Mouse (Mus musculus) embryonic facial prominence, embryonic 11.5 days (tissue): ENCODE results near the gene Mef2d. TPM values are rescaled to one million over a fixed set of nuclear protein-coding genes. Genes with fewer than 3 reads are reported as not detected.

Source experiments
- ATAC-seq: fragments of 200-750 bp; cut with Nextera tagmentation; replicated peaks from 2 replicates; pipeline ENCODE4 v1.8.0; 2017; ENCODE audit warnings: low read depth; ENCODE audit not compliant: insufficient number of reproducible peaks, low FRiP score, low TSS enrichment
- DNase-seq: peaks from one replicate; pipeline ENCODE4 v3.0.0-alpha.2; 2015; ENCODE audit warnings: low spot score
- H3K27ac ChIP-seq: fragments of 300-500 bp; sonication (generic); replicated peaks from 2 replicates; pipeline ENCODE4 v1.5.1; 2014; ENCODE audit warnings: mild to moderate bottlenecking, low read depth, low read length, control low read depth
- H3K27me3 ChIP-seq: fragments of 300-500 bp; sonication (generic); 2 replicates; pipeline ENCODE4 v1.6.1; 2014; ENCODE audit warnings: mild to moderate bottlenecking, low read length, moderate library complexity, mixed read lengths; ENCODE audit not compliant: control insufficient read depth, insufficient read depth
- H3K36me3 ChIP-seq: fragments of 300-500 bp; sonication (generic); replicated peaks from 2 replicates; pipeline ENCODE4 v1.6.1; 2014; ENCODE audit warnings: low read depth, mild to moderate bottlenecking, low read length, moderate library complexity, mixed read lengths; ENCODE audit not compliant: control insufficient read depth, insufficient read depth
- H3K4me1 ChIP-seq: fragments of 300-500 bp; sonication (generic); 2 replicates; pipeline ENCODE4 v1.6.1; 2014; ENCODE audit warnings: low read length, mixed read lengths; ENCODE audit not compliant: control insufficient read depth, insufficient read depth
- H3K4me2 ChIP-seq: fragments of 300-500 bp; sonication (generic); 2 replicates; pipeline ENCODE4 v1.6.1; 2014; ENCODE audit warnings: low read depth, mild to moderate bottlenecking, control low read depth, low read length, moderate library complexity
- H3K4me3 ChIP-seq: fragments of 300-500 bp; sonication (generic); 2 replicates; pipeline ENCODE4 v1.5.1; 2014; ENCODE audit warnings: low read depth, low read length, control low read depth
- H3K9ac ChIP-seq: fragments of 300-500 bp; sonication (generic); replicated peaks from 2 replicates; pipeline ENCODE4 v1.6.1; 2014; ENCODE audit warnings: mild to moderate bottlenecking, control low read depth, low read length
- H3K9me3 ChIP-seq: fragments of 300-500 bp; sonication (generic); replicated peaks from 2 replicates; pipeline ENCODE4 v1.6.1; 2016; ENCODE audit warnings: mild to moderate bottlenecking, low read length, inconsistent platforms, mixed read lengths; ENCODE audit not compliant: control insufficient read depth
- WGBS: fragments of 180-500 bp; shearing (Covaris S2); extraction: QIAGEN DNeasy Blood & Tissue Kit; methylation state at CpG from one replicate; pipeline ENCODE4 v1.1.7; 2014; 5-methylcytosine and 5-hydroxymethylcytosine counted together
- polyA plus RNA-seq: library from polyadenylated mRNA; unstranded; fragments of >200 nt; fragmentation: Nextera tagmentation; extraction: Ambion mirVana; gene quantifications from 2 replicates; pipeline ENCODE4 v1.2.1, GENCODE M21; 2014

Gene Mef2d
- polyA plus RNA-seq, 1 experiment from 2014 or later: 12.5 TPM

GRCm38 (mm10) chr3:88144648-88145410 lies 2.7 kb downstream of the Mef2d start:
- WGBS: 68% methylated on average over 6 of the region's 6 CpGs
- Histone ChIP-seq H3K4me1 (peaks cover 12% of the 10 kb centered on the region; the same call in 1 of the 2 replicates), H3K4me2 (peak overlapping the region; percentile 88), H3K9ac (peak overlapping the region; percentile 5), H3K9me3 (no peaks in the 10 kb centered on the region), H3K36me3 (no peaks in the 10 kb centered on the region), H3K27ac (no peak overlapping the region), H3K27me3 (no peaks in the 10 kb centered on the region), H3K4me3 (peak overlapping the region; percentile 89; the same call in 1 of the 2 replicates)
- ATAC-seq (no peak), DNase-seq (no peak)

GRCm38 (mm10) chr3:88145411-88145782 lies 3.2 kb downstream of the Mef2d start:
- H3K4me3 ChIP-seq: no peak overlapping the region
- H3K27ac ChIP-seq: no peak overlapping the region
- no peak overlapping the region; the same call in 1 of the 2 replicates for H3K9ac ChIP-seq
- H3K4me1 ChIP-seq: peaks cover 16% of the 10 kb centered on the region
- no peaks in the 10 kb centered on the region for H3K36me3 ChIP-seq
- H3K4me2 ChIP-seq: peak overlapping the region; percentile 10; the same call in 1 of the 2 replicates
- no peaks in the 10 kb centered on the region for H3K9me3 ChIP-seq
- DNase-seq (no peak), ATAC-seq (no peak)
- no peaks in the 10 kb centered on the region for H3K27me3 ChIP-seq
- 32% methylated on average over 4 of the region's 4 CpGs for WGBS

- no peak overlapping the region for H3K27ac ChIP-seq
- H3K9ac ChIP-seq: no peak overlapping the region
Observed at GRCm38 (mm10) chr3:88145952-88146351, 3.8 kb downstream of the Mef2d start.

GRCm38 (mm10) chr3:88146376-88147112 lies 4.4 kb downstream of the Mef2d start:
- Histone ChIP-seq H3K27me3 (no peaks in the 10 kb centered on the region), H3K4me1 (peaks cover 20% of the 10 kb centered on the region), H3K4me3 (no peak overlapping the region), H3K9me3 (no peaks in the 10 kb centered on the region), H3K4me2 (no peak overlapping the region), H3K9ac (no peak overlapping the region), H3K36me3 (no peaks in the 10 kb centered on the region), H3K27ac (no peak overlapping the region)
- DNase-seq (no peak), ATAC-seq (no peak)
- WGBS: 40% methylated on average over 5 of the region's 5 CpGs

More at GRCm38 (mm10) chr3:88145952-88146351, 3.8 kb downstream of the Mef2d start:
- Histone ChIP-seq H3K4me2 (no peak overlapping the region), H3K9me3 (no peaks in the 10 kb centered on the region), H3K36me3 (no peaks in the 10 kb centered on the region), H3K27me3 (no peaks in the 10 kb centered on the region), H3K4me1 (peaks cover 20% of the 10 kb centered on the region), H3K4me3 (no peak overlapping the region)
- ATAC-seq (no peak), DNase-seq (no peak)
- 73% methylated on average over 5 of the region's 5 CpGs for WGBS

GRCm38 (mm10) chr3:88147444-88147843 lies 5.3 kb downstream of the Mef2d start:
- DNase-seq (no peak), ATAC-seq (no peak)
- H3K4me3 ChIP-seq: no peak overlapping the region
- no peaks in the 10 kb centered on the region for H3K36me3 ChIP-seq
- H3K4me1 ChIP-seq: peaks cover 20% of the 10 kb centered on the region
- no peak overlapping the region for H3K9ac ChIP-seq
- no peaks in the 10 kb centered on the region for H3K9me3 ChIP-seq
- no peak overlapping the region for H3K27ac ChIP-seq
- WGBS: 70% methylated on average over 2 of the region's 2 CpGs
- no peaks in the 10 kb centered on the region for H3K27me3 ChIP-seq
- no peak overlapping the region for H3K4me2 ChIP-seq

- DNase-seq (no peak), ATAC-seq (no peak)
- peaks cover 20% of the 10 kb centered on the region for H3K4me1 ChIP-seq
- WGBS: 68% methylated on average over 1 of the region's 1 CpGs
- no peak overlapping the region for H3K27ac ChIP-seq
- H3K9me3 ChIP-seq: no peaks in the 10 kb centered on the region
- H3K36me3 ChIP-seq: no peaks in the 10 kb centered on the region
- H3K4me2 ChIP-seq: no peak overlapping the region
- H3K9ac ChIP-seq: no peak overlapping the region
- H3K4me3 ChIP-seq: no peak overlapping the region
- no peaks in the 10 kb centered on the region for H3K27me3 ChIP-seq
Observed at GRCm38 (mm10) chr3:88147866-88148265, 5.7 kb downstream of the Mef2d start.

- Histone ChIP-seq H3K36me3 (no peaks in the 10 kb centered on the region), H3K9me3 (no peaks in the 10 kb centered on the region), H3K4me3 (no peak overlapping the region), H3K4me2 (no peak overlapping the region), H3K27ac (no peak overlapping the region), H3K9ac (no peak overlapping the region), H3K27me3 (no peaks in the 10 kb centered on the region), H3K4me1 (peaks cover 20% of the 10 kb centered on the region)
- 85% methylated on average over 5 of the region's 5 CpGs for WGBS
- DNase-seq (no peak), ATAC-seq (no peak)
Observed at GRCm38 (mm10) chr3:88148354-88148753, 6.2 kb downstream of the Mef2d start.
